Mouse (Mus musculus) heart, postnatal 36 days (tissue): ENCODE data around the gene Cnnm3. TPM values are rescaled to one million over a fixed set of nuclear protein-coding genes. Genes with fewer than 3 reads are reported as not detected.
"Not testable (repeated sequence)": the region's sequence is repeated elsewhere in the genome, so short reads cannot be mapped to it uniquely, and the experiment has no call there.

Source experiments
- DNase-seq, 2 experiments: peaks; one replicate each; pipeline ENCODE4 v3.0.0; 2021 to 2022
- intact Hi-C: fragments of 180-260 bp; cut with DNase I; formaldehyde crosslinking; loops from one replicate; pipeline ENCODE4 v1.15.1; 2025
- total RNA-seq, 2 experiments: library from RNA; stranded (reverse); gene quantifications; 2 replicates each; pipeline ENCODE4 v1.2.3; 2021

Cnnm3 gene
- total RNA-seq, 2 experiments from 2014 or later: 16.0 to 19.2 TPM

- no peak for DNase-seq
- intact Hi-C loops: no loop called here
Measured at GRCm38 (mm10) chr1:36533546-36533945, 21.9 kb downstream of the Cnnm3 start.

- intact Hi-C loops: no loop called here
Measured at GRCm38 (mm10) chr1:36534595-36535058, 23.0 kb downstream of the Cnnm3 start.

DNA sequence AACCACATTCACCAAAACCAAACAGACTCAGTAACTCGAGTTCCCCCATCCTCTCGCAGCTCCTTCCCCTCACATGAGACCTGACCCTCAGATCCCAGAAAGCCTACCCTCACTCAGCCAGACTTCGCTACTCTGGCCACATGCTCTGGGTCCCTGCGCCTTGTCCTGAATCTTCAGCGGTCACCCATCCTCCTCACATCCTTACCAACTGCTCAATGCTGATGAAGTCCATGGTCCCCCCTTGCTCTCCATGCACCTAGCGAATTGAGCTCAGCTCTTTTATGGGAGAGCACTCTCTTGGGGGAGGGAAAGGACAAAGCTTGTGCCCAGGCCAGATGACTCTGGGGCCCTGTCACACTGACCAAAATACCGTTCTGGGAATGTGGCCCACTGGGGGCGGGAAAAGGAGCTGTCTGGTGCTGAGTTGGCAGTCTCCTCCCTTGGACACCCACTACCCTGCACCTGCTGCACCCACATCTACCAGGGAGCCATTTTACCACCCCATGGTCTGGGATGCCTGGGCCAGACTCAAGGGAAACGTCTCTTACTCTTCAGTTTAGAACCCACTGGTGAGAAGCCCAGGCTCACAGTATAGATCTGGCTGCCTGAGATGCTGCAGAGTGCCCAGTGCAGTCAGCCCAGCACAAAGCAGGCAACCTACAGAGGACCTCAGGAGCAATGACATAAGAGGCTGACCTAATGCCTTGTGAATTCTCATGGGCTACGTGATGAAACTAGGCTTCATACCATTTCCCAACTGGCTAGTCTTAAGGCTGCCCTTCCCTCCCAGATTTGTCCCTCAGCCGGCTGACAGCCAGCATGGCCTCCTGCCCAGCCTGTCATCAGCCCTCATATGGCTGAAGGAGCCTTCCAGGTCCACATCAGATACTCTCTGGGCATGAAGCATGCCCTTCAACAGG lies 24.1 kb downstream of the Cnnm3 start:
- intact Hi-C loops: no loop called here

More at GRCm38 (mm10) chr1:36534595-36535058, 23.0 kb downstream of the Cnnm3 start:
- DNase-seq: peak in 1 of 2 experiments; percentile 43

GRCm38 (mm10) chr1:36536397-36536728 lies 24.7 kb downstream of the Cnnm3 start:
- intact Hi-C loops: no loop called here
- DNase-seq: no peak

More for the DNA sequence above, 24.1 kb downstream of the Cnnm3 start:
- DNase-seq: peak; percentile 57 to 65

- intact Hi-C loops, DNase-seq: not testable (repeated sequence)
Measured at GRCm38 (mm10) chr1:36536783-36537182, 25.1 kb downstream of the Cnnm3 start, which contains the start of gene Ankrd23. TSS of gene Ankrd23 (minus strand) at chr1:36536883.

GRCm38 (mm10) chr1:36538727-36539126 lies 27.1 kb downstream of the Cnnm3 start:
- DNase-seq: no peak
- intact Hi-C loops: no loop called here

DNA sequence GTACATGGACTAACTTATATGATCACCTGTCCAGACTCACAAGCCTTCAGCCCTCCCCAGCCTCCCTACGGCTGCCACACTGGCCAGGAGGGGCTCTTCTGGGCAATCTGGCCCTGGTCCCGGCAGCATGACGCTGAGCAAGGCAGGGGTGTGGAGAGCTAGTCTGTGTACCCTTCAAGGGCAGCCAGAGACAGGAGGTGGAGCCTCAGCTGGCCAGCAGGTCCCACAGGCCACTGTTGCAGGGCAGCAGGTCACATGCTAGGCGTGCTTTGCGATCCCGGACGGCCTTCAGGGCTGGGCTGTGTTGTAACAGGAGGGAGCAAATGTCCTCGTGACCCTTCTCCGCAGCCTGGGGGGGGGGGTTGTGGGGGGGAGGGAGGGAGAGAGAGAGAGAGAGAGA lies 27.5 kb downstream of the Cnnm3 start, which contains the start of gene Gm42417:
TSS of gene Gm42417 (minus strand) at position 244 of the 400 bp plus-strand sequence.
- DNase-seq: peak; percentile 60 to 61
- intact Hi-C loops: no loop called here

GRCm38 (mm10) chr1:36540132-36540531 lies 28.5 kb downstream of the Cnnm3 start:
- intact Hi-C loops: no loop called here
- DNase-seq: no peak

DNA sequence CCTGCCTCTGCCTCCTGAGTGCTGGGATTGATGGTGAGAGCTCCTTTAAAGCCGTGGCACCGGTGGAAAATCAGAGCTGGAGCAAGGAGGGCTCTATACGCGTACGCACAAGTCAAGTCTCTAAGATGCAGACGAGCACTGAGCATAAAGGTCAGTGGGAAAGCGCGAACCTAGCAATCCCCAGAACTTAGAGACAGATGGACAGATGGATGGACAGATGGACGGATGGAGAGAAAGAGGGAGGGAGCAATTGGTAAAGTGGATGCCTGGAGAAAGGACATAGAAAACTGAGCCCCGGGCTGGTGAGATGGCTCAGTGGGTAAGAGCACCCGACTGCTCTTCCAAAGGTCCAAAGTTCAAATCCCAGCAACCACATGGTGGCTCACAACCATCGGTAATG lies 29.1 kb downstream of the Cnnm3 start:
- intact Hi-C loops: no loop called here
- DNase-seq: no peak

- no peak for DNase-seq
- intact Hi-C loops: no loop called here
Measured at GRCm38 (mm10) chr1:36541844-36542243, 30.2 kb downstream of the Cnnm3 start.

DNA sequence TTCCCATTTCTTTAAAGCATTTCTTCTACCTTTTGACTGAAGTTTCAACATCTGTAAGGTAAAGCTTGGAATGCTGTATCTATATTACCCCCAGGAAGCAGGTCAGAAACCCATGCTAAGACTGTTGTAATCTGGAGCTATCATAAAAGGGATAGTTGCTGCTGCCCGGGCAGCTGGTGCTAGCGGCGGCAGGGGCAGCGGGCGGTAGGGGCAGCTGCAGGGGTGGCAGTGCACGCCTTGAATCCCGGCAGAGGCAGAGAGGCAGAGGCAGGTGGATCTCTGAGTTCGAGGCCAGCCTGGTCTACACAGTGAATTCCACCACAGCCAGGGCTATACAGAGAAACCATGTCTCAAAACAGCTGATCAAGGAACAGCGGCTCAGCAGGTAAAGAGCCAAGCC lies 31.3 kb downstream of the Cnnm3 start:
- intact Hi-C loops: no loop called here
- no peak for DNase-seq

DNA sequence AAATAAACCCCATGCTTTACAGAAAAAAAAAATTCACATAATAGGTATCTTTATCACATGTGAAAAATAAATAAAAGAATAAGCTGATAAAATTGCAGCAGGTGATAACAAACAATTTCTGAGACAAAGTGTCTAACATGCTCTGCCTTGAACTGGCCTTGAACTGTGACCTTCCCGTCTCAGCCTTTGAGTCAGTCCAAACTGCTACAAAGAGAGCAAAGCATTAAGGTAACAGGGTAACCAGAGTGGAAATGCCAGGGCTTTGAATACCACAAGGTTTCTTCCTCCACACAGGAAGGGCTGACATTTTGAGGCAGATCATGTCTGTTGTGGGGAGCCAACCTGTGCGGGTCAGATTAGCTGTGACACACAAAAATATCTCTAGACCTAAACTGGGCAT lies 33.7 kb downstream of the Cnnm3 start:
- intact Hi-C loops: loop anchor here (5.0 kb wide), 1 partner anchor 192 kb away; no protein-coding TSS in a partner anchor
- DNase-seq: no peak

GRCm38 (mm10) chr1:36545845-36546600 lies 34.4 kb downstream of the Cnnm3 start:
- intact Hi-C loops: loop anchor here (5.0 kb wide), 1 partner anchor 191 kb away; no protein-coding TSS in a partner anchor
- DNase-seq: no peak

GRCm38 (mm10) chr1:36546888-36547471 lies 35.3 kb downstream of the Cnnm3 start, which contains the start of gene Ankrd39:
TSS of gene Ankrd39 (minus strand) at chr1:36547445.
- intact Hi-C loops: loop anchor here (1.0 to 5.0 kb wide), 4 partner anchors 88 to 190 kb away; no protein-coding TSS in a partner anchor
- peak; percentile 94 to 97 for DNase-seq

GRCm38 (mm10) chr1:36547981-36548598 lies 36.4 kb downstream of the Cnnm3 start:
- peak; percentile 57 to 68 for DNase-seq
- intact Hi-C loops: loop anchor here (1.0 to 5.0 kb wide), 4 partner anchors 87 to 189 kb away; no protein-coding TSS in a partner anchor

- DNase-seq: no peak
Measured at GRCm38 (mm10) chr1:36548771-36549170, 37.1 kb downstream of the Cnnm3 start.

DNA sequence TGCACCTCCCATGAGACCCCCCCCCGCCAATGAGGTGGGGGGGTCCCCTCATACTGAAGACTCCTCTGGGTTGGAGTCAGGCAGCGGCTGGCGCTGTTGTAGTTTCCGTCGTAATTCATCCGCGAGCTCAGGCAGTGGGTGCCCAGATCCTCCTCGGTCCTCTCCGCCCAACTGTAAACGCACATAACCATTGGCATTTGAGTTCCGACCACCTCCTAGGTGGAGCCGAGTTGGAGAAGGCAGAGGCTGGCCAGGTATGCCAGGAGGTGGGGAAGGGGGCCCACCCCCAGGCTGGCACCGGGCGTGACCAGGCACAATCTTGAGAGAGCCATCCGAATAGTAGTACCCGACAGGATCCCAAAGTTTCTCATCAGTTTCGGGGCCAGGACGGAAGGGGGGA lies 37.8 kb downstream of the Cnnm3 start:
- no peak for DNase-seq
- intact Hi-C loops: loop anchor here (5.0 kb wide), 1 partner anchor 188 kb away; no protein-coding TSS in a partner anchor

More at GRCm38 (mm10) chr1:36548771-36549170, 37.1 kb downstream of the Cnnm3 start:
- intact Hi-C loops: loop anchor here (5.0 kb wide), 1 partner anchor 189 kb away; no protein-coding TSS in a partner anchor

DNA sequence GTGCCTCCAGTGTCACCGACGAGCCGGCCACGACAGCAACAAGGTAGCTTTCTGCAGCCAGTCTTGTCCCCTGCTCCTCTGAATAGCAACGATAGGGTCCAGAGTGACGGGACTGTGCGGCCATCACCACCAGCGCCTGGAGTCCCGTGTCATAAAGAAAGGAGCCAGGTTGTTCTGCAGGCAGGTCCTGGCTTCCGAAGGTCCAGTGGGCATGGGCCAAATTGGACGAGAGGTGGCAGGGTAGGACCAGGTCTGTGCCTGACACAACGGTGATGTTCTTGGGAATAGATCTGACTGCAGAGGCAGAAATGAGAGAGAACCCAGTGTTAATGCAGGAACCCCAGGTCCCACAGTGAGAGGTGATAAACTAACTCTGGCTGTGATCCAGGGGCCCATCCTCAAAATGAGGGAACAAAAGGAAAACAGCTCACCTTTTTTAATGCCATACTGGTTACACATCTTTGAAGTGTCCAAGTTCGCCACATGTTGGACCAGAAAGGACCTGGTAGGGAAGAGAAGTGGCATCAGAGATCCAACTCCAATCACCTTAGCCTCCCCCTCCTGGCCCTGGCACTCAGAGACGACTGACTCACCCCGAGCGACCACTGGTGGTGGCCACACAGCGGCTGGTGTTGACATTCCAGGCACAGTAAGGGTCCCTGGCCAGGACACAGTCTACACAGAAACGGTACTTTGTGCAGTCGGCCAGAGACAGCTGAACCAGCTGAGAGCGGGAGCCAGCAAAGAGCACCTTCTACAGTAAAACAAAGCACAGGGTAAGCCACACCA lies 38.6 kb downstream of the Cnnm3 start:
- DNase-seq: no peak
- intact Hi-C loops: no loop called here

DNA sequence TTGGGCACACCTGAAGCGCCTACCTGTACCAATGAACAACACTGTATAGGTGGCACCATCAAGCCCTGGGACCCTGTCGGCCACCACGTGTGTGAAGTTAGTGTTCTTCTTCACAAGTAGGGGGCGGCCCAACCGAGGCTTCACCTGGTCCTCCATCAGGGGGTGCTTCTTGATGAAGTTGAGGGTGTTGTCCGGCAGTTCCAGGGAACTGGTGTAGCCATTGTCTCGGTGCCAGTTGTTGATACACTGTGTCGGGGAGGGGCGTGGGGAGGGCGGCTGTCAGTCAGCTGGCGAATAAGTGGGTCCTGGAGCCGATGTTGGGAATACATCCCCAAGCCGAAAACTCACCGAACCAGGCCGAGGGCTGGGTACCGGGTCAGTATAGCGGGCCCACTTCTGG lies 40.2 kb downstream of the Cnnm3 start:
- intact Hi-C loops: loop anchor here (1.0 kb wide), 1 partner anchor 80 kb away; no protein-coding TSS in a partner anchor
- DNase-seq: no peak
